Mouse (Mus musculus) ES-CJ7 (cell line): ENCODE measurements around the gene Usp15.

ENCODE experiments used
- DNase-seq: peaks from one replicate; pipeline ENCODE4 v3.0.0; 2011; ENCODE audit warnings: low read depth, low spot score

The Usp15 gene

DNA sequence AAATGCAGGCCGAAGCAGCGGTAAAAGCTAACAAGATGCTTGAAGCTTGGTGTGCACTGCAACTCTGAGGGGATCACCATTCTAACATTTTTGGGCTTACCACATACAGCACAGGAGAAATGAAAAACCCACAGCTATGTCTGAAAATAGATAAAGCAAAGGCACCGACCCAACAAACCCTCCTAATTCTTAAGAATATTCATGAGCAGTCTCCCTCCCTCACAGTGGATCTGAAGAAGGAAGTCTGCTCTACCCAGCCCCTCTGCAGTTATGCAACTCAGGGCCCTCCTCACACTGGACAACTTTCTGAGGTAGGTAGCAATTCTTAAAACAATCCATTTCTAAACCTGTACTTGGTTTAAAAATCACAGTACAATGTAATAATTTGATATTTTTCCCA lies 14.4 kb downstream of the Usp15 start:
- no peak for DNase-seq

DNA sequence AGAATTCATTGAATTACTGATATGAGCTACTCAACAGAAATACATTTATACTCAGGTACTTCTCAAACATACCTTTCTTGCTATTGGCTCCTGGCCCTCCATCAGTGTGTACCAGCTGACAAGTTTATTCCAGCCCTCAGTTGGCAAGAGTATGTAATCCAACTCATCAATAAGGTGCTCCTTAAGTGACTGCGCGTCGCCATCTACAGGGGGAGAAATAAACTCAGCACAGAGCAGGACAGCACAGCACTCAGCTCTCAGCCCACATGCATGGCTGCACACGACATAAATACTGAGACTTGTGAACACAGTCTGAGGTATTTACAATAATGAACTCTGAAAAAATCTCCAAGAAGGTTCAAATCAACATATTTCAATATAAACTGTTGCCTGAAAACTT lies 21.0 kb downstream of the Usp15 start:
- DNase-seq: peak; percentile 38

DNA sequence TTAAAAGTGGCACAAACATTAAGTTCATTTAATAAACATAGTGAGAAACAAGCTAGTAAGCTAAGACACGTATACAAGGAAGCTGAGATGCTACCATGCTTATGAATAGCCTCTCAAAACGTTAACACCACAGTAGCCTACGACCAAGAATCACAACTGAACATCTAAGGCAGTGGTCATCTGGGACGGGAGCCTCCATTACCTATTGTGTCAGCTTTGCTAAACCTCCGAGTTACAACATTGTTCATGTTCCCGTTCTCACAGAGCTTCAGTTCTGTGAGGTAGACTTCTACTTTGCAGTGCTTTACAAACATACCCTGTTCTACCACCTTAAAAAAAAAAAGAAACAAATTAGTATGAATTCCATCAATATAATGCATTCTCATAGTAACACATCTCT lies 25.9 kb downstream of the Usp15 start:
- DNase-seq: no peak

DNA sequence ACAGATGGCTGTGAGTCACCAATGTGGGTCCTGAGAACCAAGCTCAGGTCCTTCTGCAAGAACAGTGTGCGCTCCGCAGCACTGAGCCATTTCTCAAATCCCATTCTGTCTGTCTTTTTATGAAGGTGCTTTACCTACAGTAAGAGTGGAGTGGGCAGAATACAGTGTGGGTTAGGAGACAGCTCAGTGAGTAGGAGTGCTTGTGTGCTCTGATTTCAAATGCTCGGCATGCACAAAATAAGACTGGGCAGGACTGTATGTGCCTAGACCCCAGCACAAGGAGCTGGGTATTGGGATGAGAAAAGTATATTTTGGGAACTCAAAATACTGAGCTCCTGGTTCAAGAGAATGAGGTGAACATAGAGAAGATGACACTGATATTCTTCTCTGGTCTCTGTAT lies 31.3 kb downstream of the Usp15 start:
- no peak for DNase-seq

DNA sequence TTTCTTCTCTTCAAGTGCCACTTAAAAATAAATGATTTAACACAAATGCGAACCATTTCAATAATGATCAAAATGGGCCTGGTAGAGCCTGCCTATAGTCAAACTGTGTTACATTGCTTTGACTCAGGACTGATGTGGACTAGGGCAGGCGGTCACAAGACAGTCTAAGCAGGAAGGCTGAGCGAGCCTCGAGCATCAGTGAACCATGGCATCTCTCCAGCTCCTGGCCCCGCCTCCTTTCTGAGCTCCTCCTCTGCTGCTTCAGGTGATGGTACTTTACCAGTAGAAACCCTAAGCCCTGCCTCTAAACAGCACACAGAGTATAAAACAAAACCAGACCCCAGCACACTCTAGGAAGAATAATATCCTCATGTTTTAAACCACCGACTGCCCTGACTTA lies 36.3 kb downstream of the Usp15 start:
- DNase-seq: peak; percentile 11

DNA sequence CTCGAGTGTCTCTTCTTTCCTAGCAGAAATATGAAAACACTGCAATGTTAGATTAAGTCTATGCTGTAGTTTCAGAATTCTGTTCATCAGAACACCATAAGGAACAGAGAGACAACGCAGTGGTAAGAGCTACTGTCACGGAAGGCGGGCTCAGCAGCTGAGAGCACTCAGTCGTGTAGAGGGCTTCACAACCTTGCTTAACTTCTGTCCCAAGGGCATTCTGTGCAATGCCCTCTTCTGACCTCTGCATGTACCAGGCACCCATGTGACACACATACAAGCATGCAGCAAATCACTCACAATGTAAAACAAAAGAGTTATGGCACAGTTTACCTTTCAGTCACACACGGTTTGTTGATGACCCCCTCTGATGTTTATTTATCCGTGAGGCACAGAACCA lies 37.5 kb downstream of the Usp15 start:
- no peak for DNase-seq

DNA sequence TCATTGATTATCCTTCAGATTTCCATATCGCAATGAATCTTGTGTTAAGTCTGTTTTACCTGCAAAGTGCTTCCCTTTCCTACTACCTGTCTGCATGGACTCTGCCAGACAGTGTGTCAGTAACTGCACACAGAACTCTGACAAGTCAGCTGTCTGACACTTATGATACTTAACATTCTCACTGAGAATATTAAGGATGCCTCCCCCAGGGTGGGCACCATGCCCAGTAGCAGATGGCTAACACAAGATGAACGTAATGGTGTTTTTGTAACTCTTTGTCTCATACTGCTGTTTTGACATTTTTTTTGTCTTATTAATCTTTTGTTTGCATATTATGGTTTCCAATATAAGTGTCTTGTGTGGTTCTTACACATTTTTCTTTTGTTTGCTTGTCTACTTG lies 40.4 kb downstream of the Usp15 start:
- DNase-seq: no peak

DNA sequence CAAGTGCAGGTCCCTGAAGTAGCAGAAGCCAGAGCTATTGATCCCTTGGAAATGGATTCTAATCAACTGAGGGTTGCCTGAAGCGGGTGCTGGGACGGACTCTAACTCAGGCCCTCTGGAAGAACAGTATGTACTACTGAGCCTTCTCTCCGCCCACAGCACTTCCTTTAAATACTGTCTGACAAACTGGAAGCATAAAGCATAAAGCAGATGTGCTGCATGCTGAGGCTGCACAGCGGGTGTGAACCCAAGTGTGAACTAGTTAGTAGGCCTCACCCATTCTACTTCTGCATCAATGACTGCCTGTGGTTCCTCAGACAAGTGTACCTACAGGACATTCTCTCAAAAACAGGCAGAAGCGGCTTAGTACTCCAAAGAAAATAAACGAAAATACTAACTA lies 41.0 kb downstream of the Usp15 start:
- DNase-seq: no peak

DNA sequence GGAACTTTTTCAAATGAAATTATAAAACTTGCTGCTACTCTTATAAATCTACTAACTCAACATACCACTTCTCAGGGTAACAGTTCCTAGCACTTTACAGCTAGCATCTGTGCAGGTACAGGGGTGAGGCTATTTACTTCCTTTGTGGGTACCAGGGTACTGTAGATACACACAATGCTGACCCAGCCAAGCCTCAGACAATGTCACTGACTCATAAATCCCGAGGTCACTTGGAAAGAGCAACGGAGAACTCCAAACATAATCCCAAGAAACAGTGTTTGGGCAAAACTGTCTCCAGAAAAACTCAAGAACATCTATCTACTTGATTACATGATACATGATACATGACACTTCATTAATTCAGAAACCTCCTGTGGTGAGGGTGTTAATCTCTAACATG lies 43.5 kb downstream of the Usp15 start:
- DNase-seq: no peak

DNA sequence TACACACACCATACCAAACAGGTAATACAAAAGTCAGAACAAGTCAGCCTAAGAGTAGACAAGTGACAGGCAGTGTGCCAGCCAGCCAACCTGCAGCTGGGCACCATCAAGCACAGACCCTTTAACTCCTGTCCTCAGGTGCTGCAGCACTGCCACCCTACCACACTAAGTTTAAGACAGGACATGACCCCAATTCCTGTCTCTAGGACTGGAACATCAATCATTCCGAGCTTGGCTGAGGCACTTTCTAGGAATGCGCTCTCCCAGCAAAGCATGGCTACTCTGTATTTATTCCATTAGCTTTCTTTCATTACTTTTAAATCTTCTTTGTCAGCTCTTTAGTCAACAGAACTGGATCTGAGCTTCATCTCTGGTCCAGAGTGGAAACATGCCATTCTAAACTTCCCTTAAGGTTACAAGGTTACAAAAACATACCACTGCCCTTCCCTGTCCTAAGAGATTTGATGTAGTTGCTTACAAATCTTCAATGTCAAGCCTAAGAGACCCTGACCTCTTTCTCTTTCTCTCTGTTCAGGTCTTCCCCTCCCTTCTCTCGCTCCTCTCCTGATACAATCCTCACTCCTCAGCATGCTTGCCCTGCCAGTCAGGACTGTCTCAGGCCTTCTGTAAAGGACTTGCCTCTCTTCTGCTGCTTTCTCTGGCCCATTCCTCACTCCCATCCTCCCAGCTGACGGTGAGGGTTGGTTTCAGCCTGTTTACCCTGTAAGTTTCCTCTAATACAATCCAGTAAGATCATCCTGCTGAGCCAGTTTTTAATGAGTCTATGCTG lies 48.6 kb downstream of the Usp15 start:
- no peak for DNase-seq

DNA sequence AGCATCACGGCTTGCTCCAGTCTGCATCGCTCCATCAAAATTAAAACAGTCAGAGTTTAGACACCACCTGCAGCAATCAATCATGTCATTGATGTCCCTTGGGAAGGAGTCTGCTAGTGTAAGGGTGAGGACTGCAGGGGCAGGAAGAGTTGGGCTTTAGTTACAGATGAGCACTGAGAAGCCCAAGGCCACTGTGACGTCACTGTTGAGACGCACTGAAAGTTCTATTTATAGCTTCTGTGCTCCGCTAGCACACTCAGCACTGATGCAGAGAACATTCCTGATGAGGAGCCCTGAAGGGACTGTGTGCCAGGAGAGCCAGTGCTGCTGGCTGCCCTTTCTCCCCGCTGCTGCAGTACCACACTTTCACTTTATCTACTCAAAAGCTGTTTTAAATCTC lies 49.6 kb downstream of the Usp15 start:
- DNase-seq: no peak

DNA sequence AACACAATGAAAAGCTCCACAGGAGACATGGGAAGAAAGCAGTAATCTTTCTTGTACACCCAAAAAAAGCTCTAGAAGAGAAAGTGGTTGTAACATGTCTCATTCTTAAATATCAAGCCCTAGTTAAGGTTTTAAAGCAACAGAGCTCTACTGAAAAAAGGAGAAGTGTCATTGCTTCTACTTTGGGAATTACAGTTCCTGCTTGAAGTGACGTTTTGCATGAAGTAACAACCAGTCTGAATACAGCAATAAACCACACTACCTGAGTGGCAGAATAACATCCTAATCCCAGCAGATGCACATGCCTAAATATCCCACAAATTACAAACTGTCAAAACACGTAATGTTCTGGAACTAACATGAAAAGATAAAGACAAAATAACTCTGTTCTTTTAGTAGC lies 50.4 kb downstream of the Usp15 start:
- DNase-seq: no peak

DNA sequence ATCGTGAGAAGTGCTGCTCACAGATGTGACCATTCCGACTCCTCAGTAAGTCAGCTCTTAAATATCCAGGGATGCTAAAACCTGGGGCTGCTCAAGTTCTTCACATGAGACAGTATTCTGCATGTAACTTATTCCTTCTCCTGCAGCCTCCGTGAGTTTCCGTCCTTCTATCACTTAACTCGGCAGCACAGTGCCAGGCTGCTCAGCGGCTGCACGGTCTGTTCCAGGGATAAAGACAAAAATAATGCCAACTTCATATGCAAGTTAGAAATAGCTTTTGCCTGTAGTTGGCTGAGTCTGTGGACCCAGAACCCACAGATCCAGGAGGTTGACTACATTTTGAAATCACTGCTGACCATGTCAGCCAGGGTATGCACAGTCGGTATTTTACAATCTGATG lies 52.5 kb downstream of the Usp15 start:
- no peak for DNase-seq

DNA sequence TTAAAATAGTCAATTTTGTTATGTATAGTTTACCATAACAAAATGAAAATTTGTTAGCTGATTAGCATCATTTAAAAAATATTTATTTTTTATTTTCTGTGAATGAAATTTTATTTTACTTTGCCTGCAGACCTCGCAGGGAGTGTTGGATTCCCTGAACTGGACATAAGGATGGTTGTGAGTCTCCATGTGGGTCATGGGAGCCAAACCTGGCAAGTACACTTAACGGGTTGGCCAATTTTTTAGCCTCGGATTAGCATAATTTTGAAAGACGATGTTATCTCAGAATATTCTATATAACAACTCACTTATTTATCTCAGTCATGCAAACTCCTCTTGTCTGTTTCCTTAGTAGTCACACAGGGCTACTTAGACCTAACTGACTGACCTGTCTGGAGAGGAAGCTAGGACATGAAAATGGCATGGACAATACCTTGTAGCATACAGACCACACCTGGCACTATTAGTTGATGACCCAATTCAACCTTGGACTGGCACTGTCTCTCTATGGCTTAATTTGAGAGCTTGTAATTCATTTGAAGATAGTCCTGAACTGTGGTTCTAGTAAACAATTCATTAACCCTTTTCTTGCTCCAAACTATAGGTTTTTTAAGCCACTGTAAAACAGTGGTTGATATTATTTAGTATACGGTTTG lies 54.3 kb downstream of the Usp15 start:
- no peak for DNase-seq

DNA sequence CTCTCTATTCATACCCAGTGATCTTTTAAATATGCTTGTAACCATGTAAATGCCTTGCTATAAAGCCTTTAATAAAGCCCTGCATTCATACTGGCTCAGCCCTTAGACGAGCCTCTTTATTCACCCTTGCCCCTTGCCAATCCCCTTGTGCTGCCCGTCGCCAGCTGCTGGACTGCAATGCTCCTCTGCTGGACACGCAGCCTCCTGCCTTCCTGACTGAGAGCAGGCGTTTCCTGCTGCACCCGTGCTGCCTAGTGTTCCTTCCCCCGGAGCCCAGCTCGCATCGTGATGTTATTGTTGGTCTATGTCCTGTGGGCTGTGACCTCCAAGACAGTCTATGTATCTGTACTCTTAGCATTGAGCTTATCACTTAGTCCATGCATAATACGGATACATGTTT lies 61.0 kb downstream of the Usp15 start:
- DNase-seq: no peak

DNA sequence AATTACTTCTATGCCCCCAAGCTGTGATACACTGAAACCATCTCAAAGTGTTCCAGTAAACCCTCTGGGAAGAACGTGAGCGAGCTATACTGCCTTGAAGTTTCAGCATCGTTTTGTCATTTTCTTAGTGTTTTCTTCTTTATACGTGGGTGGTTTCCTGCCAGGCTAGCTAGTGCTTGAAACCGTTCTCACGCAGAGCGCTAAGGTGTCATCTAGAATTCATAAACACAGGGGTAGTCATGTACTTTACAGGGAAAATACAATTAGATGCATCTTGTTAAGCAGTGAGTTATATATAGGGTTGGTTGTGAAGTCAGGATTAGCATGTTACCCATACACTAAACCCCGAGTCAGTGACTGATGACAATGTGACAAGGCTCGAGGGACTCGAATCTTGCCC lies 65.3 kb downstream of the Usp15 start:
- no peak for DNase-seq

DNA sequence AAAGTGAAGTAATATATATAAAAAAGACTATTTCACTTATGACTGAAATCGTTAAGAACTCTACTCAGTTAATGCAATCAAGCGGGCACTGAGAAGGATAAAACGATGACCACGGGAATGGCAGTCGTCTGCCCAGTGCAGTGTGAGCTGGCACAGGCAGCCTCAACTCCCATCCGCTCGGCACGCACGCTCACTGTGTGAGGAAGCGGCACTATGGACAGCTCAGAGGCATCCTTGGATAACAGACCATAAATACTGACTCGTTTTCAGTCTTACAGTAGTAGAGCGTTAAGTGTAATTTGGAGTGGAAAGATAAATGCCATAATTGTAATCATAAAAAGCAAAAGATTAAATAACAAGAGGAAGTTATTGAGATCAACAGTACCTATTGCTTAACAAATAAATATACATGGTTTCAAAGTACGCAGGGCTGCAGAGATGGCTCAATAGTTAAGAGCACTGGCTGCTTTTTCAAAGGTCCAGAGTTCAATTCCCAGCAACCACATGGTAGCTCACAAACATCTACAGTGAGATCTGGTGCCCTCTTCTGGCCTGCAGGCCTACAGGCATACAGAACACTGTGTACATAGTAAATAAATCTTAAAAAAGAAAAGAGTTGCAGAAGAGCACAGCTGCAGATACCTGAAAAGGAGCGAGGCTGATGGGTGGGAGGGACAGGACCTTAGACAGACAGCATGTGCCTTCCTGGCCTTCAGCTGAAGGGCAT lies 76.0 kb downstream of the Usp15 start:
- DNase-seq: peak; percentile 26

DNA sequence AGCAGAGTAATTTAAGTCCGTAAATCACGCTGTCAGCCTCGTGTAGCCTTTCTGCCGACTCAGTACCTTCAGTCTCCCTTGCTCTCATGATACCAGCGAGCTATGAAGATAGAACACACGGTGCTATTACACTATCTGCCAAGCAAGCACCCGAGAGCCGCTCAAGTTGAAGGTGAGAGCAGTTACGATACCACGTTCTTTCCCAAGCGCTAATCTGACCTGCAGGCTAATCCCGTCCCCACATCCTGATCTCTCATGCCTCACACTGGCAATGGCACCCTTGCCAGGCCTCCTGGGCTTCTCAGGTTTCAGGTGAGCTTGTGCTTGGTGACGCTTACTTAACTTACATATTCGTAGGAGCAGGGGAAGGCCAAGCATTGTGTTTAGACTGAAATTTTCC lies 79.9 kb downstream of the Usp15 start:
- no peak for DNase-seq

DNA sequence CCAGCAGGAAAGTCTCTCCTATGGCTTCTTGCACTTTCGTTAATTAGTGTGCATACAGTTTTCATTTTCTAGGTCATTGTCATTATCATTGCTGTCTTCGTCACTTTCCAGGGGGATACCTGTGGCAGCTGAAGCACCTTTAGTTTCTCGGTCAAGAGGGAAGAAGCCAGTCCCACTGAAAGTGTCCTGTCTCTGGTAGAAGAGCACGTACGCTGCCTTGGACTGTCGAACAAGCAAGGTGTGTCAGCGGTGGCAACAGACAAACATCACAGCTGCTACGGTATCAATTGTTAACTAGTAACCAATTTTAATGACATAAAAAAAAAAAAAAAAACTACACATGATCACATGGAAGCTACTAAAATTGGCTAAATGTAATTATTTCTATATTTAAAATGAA lies 83.3 kb downstream of the Usp15 start:
- no peak for DNase-seq

DNA sequence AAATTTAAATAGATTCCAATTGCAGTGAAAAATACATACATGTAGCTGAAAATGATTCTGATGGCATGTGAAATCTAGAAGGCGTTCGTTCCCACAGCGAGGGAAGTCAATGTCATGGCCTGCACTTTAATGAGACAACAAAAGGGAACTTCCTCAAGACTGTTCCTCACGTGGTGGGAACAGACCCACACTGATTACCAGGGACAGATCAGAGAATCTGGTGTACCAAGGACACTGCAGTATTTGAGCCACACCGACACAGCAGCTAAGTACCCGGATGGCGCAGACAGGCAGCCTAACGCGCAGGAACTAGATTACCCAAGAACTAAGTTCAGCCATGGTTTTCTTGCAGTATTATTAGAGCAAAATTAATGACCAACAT lies 84.0 kb downstream of the Usp15 start:
- DNase-seq: no peak

DNA sequence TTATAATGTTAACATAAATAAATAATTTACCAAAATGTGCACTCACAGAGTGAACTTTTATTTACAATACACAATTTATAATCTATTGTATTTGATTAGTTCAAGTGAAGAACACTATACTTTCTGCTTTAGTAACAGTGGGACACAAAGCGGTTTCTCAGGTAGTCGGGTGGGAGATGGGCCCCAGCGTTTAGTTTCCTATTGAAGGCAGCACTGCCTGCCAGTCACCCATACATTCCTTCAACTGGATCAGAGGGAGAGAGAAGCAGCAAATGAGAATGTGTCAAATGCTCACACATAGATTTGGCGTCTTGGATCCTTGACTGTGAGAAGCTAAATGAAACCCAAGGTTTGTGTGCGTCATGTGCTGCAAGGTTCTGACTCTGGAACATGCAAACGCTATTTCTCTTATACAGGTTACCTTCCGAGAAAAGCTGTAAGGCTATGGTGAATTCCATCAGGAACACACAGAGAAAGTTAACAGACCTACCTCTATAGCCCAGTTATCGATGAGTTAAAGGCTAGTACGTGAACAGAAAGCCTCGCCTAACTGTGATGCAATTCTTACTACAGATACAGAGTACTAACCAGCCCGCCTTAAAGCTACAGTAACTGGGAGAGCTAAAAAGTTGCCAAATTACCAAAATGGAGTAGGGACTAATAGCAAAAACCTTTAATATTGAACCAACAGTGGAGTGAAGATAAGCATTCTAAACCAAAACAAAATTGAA lies 84.6 kb downstream of the Usp15 start:
- no peak for DNase-seq

DNA sequence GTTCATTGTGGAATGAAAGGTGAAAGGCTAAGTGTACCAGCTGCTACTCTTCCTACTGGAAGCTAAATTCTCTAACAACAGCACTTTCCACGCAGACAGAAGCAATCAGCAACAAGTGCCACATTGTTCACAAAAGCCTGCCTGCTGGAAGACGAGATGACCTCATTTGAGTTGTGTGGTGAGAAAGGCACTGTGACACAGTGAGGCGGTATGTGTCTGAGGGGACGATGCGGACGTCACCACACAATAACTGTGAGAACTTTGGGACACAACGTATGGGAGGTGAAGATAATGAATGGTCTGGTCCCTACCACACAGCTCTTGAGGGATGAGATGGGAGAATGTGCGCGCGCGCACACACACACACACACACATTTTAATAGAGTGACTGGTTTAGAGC lies 86.2 kb downstream of the Usp15 start:
- DNase-seq: no peak
